Mouse (Mus musculus) layer of hippocampus, adult 18-20 months (tissue): ENCODE measurements around the gene Gm45717. TPM values are rescaled to one million over a fixed set of nuclear protein-coding genes. Genes with fewer than 3 reads are reported as not detected.

Experiments
- DNase-seq, 2 experiments: peaks; one replicate each; pipeline ENCODE4 v3.0.0; 2022; ENCODE audit warnings: low spot score in 2 of 2
- total RNA-seq, 2 experiments: library from RNA; stranded (reverse); gene quantifications; 2 replicates each; pipeline ENCODE4 v1.2.3; 2021

The Gm45717 gene
- total RNA-seq, 2 experiments from 2014 or later: not detected

GRCm38 (mm10) chr7:140907697-140908096 is 48.0 kb downstream of the Gm45717 start:
- DNase-seq: no peak

GRCm38 (mm10) chr7:140907131-140907530 is 48.6 kb downstream of the Gm45717 start:
- no peak for DNase-seq

GRCm38 (mm10) chr7:140905642-140906081 is 50.1 kb downstream of the Gm45717 start:
- no peak for DNase-seq

GRCm38 (mm10) chr7:140903212-140903611 is 52.5 kb downstream of the Gm45717 start:
- peak; percentile 46 to 80 for DNase-seq

GRCm38 (mm10) chr7:140902036-140902875 is 53.5 kb downstream of the Gm45717 start:
- no peak for DNase-seq

- DNase-seq: no peak
These were observed 55.5 kb downstream of the Gm45717 start, which contains the start of gene Cox8b for GRCm38 (mm10) chr7:140900220-140900619. TSS of gene Cox8b (minus strand) at chr7:140900446.

Other genes starting within 250 kb of the Gm45717 start
- gene Cyp2e1, start 192.2 kb downstream of the Gm45717 start, total RNA-seq: not detected
- gene Syce1, start 168.1 kb downstream of the Gm45717 start, total RNA-seq: not detected
- gene Zfp941, start 133.8 kb downstream of the Gm45717 start, total RNA-seq: 10 to 100 TPM; 12.8 to 14.9 TPM
- 1 to 10 TPM in 1 of 2 experiments, under 1 TPM in 1; 0.99 to 2.3 TPM for gene Urah, start 120.9 kb downstream of the Gm45717 start, total RNA-seq
- gene Scgb1c1, start 110.4 kb downstream of the Gm45717 start, total RNA-seq: not detected
- gene Odf3, start 108.1 kb downstream of the Gm45717 start, total RNA-seq: not detected
- gene Gm45785, start 99.6 kb downstream of the Gm45717 start, total RNA-seq: 1 to 10 TPM in 1 of 2 experiments, under 1 TPM in 1; 0.37 to 1.2 TPM
- gene Ric8a, start 99.0 kb downstream of the Gm45717 start, total RNA-seq: 10 to 100 TPM; 68.9 to 73.1 TPM
- gene Bet1l, start 98.4 kb downstream of the Gm45717 start, total RNA-seq: 10 to 100 TPM; 24.7 to 26.2 TPM
- 100 to 1,000 TPM; 104 to 112 TPM for gene Psmd13, start 74.0 kb downstream of the Gm45717 start, total RNA-seq
- gene Sirt3, start 73.6 kb downstream of the Gm45717 start, total RNA-seq: 10 to 100 TPM; 75.3 to 75.8 TPM
- gene Cox8b, start 55.5 kb downstream of the Gm45717 start, total RNA-seq: 1 to 10 TPM; 1.2 to 3.7 TPM
- under 1 TPM; 0.48 to 0.50 TPM for gene Nlrp6, start 35.0 kb downstream of the Gm45717 start, total RNA-seq
- 1 to 10 TPM; 4.0 to 4.6 TPM for gene Pgghg, start 14.5 kb downstream of the Gm45717 start, total RNA-seq
- not detected for gene Ifitm5, start 5.6 kb downstream of the Gm45717 start, total RNA-seq
- gene Ifitm2, start 50 bp upstream of the Gm45717 start, total RNA-seq: 10 to 100 TPM; 11.0 to 12.9 TPM
- 1 to 10 TPM; 1.1 to 1.7 TPM for gene Ifitm1, start 11.3 kb upstream of the Gm45717 start, total RNA-seq
- gene Ifitm3, start 54.8 kb upstream of the Gm45717 start, total RNA-seq: 10 to 100 TPM in 1 of 2 experiments, 1 to 10 TPM in 1; 8.0 to 11.4 TPM
- gene Ifitm6, start 62.0 kb upstream of the Gm45717 start, total RNA-seq: not detected
- gene Gm17387, start 73.2 kb upstream of the Gm45717 start, total RNA-seq: not detected
- gene B4galnt4, start 105.2 kb upstream of the Gm45717 start, total RNA-seq: 10 to 100 TPM; 84.2 to 86.8 TPM
- gene Pkp3, start 122.3 kb upstream of the Gm45717 start, total RNA-seq: not detected
- 1 to 10 TPM; 1.9 to 2.1 TPM for gene Sigirr, start 144.6 kb upstream of the Gm45717 start, total RNA-seq
- gene Ano9, start 161.9 kb upstream of the Gm45717 start, total RNA-seq: not detected
- gene Ptdss2, start 166.4 kb upstream of the Gm45717 start, total RNA-seq: 10 to 100 TPM; 47.4 to 50.6 TPM
- 10 to 100 TPM; 35.5 to 45.9 TPM for gene Rnh1, start 216.9 kb upstream of the Gm45717 start, total RNA-seq
- gene Hras, start 238.1 kb upstream of the Gm45717 start, total RNA-seq: 100 to 1,000 TPM; 201 TPM
- 1 to 10 TPM; 4.3 to 4.5 TPM for gene Lrrc56, start 238.2 kb upstream of the Gm45717 start, total RNA-seq